Mouse (Mus musculus): ENCODE data around the gene Klhl9. TPM values are rescaled to one million over a fixed set of nuclear protein-coding genes. Genes with fewer than 3 reads are reported as not detected.

Klhl9 gene
- total RNA-seq, 2 experiments from 2014 or later: 37.1 to 67.3 TPM

DNA sequence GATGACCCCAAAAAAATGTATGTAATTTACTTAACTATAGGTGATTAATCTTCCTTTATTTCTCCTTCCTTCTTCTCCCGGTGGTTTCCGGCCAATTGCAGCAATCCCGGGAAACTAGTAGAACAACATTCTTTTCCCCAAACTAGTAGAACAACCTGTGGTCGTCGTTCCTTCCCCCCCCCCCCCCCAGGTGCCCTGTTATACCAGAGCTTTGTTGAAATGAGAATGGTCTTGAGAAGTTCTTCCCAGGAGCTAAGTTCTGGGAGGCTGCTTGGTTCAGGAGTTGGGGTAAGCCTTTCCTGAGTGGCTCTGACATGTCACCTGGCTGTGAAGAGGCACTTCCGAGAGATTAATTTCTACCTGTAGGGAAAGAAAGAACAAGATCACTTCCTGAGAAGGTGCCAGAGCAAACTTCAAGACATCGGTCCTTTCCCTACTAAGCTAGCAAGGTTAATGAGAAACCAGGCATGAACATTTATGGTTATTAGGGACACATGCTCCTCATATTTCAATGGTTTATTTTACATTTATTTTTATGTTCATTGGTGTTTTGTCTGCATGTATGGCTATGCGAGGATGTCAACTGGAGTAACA, 1.3 kb upstream of the Klhl9 start:
- ATAC-seq (replicated peaks; ENCODE audit: low FRiP score, low TSS enrichment, poor library complexity, severe bottlenecking): no peak

DNA sequence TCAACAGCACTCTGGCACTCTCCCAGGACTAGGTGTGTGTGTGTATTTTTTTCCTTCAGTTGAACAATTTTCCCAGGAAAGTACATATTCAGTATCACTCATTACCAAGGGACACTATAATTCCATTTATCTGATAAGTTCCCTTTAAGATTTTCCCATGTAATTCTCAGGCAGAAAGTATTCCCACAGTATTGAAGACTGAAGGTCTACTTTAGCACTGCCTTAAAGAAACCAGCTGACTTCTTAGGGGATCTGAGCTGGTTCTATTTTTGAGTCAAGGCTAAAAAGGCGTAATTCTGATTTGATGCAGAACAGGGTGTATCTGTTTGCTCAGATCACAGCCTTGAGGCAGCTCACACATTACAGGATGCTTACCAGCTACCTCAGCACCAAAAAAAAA, 3.5 kb downstream of the Klhl9 start:
- ATAC-seq (replicated peaks; ENCODE audit: low FRiP score, low TSS enrichment, poor library complexity, severe bottlenecking): no peak

DNA sequence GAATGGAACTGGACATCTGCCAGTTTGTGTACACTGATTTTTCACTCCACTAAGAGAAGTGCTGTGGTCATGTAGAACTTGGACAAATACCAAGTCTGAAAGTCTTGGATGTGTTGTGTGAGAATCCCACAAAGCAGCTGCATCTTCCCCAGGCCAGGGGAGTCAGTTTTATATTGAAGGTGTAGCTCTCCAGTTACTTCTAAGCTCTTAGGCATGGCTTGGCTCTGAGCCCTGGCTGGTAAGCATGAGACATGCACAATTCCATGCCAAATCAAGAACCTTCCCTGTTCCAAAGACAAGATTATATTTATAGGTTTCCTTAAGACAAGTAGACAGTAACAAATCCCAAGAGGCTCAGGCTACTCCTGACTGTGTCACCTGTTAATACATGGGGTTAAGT, 7.2 kb downstream of the Klhl9 start:
- no peak for ATAC-seq (replicated peaks; ENCODE audit: low FRiP score, low TSS enrichment, poor library complexity, severe bottlenecking)

DNA sequence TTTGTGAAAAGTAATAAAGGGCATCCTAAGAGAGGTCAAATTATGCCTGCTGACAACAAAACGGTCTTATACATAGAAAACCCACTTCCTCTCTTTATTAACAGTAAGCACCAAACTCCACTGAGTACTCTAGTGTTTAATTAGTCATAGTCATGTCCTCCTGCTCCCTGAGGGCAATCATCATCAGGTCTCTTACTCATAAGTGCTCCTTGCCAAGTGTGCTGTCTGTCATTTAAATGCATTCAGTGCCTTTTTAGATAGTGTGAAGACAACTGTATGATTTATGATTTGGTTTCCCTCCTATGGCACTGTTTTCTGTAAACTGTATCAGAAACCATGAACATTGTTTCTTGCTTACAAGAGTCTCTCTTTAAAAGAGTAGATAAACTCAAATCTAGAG, 8.0 kb downstream of the Klhl9 start:
- no peak for ATAC-seq (replicated peaks; ENCODE audit: low FRiP score, low TSS enrichment, poor library complexity, severe bottlenecking)

DNA sequence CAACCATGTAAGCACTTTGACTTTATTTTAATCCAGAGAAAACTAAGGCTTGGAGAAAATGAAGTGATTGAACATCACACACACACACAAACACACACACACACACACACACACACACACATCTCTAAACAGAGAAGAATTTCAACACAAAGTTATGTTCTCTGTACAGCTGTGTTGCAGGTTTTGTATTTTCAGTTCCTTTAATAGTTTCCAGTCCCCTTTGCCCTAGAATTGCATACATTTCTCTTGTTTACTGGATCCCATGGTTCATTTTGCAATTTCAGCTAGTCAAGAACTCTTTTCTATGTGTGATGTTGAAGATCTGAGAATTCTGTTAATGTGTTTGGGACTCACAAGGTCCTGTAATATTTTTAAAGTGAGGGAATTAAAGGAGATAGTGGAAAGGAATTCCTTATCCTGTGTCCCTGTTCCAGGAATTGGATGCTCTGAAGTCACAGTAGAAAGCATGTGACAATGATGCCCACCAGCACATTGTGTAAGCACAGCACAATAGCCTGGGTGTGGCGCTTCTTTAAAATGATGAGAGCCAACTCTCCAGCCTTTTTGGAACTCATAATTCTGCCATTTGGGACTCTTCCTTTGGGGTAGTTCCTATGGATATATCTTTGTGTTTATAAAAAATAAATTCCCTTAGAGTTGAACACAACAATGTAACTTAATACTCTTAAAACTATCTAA, 15.0 kb downstream of the Klhl9 start:
- ATAC-seq (replicated peaks; ENCODE audit: low FRiP score, low TSS enrichment, poor library complexity, severe bottlenecking): no peak

DNA sequence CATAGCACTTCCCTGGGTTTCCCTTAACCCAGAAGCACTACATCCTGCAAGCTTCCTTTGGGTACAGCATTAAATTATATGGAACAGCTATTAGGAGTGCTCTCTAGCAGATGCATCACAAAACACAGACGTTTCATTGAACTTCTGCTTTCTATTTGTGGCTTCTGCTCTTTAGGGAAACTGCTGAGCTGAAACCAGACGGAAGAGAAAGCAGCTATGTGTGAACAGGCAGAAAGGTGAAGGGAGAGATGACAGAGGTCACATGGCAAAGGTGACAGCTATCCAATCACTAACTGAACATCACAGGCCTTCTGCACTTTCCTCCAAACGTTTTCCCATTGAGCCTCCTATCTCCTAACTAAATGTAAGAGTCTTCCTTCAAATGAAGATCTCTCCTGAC, 16.3 kb downstream of the Klhl9 start:
- no peak for ATAC-seq (replicated peaks; ENCODE audit: low FRiP score, low TSS enrichment, poor library complexity, severe bottlenecking)

DNA sequence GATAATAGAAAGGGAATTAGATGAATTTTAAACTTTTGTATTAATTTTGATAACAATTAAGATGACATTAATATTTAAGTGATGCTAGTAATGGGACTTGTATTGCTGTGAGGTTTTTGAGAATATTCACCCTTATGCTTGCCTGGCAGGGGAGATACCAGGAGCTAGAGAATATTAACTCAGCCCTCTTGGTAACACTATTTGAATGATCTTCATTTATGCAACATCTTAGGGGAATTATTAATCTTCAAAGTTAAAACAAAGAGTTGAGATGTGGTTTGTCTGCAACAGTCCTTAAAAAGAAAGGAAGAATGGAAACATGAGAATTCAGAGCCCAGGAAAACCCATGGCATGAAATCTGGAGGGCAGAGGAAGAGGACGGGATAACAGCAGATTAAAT, 23.0 kb downstream of the Klhl9 start:
- ATAC-seq (replicated peaks; ENCODE audit: low FRiP score, low TSS enrichment, poor library complexity, severe bottlenecking): no peak

DNA sequence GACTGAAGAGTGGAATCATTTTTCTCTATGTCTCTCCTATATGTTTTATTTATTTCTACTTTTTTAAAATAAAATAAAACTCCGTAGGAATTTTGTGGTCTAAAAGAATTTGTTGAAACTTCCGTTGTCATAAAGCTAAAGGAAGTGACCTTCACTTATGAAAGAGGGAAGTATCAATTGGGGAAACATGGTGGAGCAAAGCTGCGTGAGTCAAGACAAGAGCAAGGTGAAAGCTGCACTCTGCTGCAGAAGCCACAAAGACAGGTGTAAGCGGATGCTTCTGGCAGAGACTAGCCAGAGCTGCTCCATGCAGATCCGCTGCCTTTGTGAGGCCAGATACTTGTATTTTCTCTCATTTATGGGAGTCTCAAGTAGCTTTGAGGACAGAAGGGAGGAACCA, 23.5 kb downstream of the Klhl9 start:
- no peak for ATAC-seq (replicated peaks; ENCODE audit: low FRiP score, low TSS enrichment, poor library complexity, severe bottlenecking)

DNA sequence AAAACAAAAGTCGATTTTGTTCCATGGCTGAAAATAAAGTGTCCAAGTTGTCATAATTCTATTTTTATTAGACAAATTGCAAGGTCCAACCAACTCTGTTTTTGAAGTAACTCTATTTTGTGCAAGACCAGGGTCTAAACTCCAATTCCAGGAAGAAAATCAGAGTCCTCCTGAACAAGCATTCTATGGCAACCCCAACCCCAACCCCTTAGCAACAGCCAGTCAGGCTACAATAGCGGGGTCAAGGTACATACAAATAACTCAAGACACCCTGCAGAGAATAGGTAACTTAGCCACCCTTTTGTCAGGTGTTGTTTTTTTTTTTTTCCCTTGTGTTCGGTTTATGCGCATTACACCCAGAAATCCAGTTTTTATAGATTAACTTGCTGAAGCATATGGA, 24.5 kb downstream of the Klhl9 start:
- ATAC-seq (replicated peaks; ENCODE audit: low FRiP score, low TSS enrichment, poor library complexity, severe bottlenecking): no peak

DNA sequence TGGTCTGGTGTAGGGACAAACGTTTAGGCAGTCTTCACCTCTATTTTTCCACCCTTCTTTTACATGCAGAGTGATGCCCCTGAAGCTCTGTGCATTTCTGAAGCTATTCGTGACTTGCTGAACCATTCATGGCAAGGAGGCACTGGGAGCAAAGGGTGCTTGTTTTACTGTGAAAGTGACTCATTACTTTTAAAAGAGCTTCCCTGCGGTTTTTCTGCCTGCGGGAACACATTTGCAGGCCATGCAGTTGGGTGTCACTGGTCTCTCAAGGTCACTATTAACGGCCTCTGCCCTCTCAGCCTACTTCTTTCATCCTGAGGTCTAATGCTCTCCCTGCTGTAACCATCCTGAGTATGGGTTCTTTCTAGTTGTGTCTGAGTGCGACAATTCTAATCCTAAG, 25.2 kb downstream of the Klhl9 start:
- no peak for ATAC-seq (replicated peaks; ENCODE audit: low FRiP score, low TSS enrichment, poor library complexity, severe bottlenecking)

DNA sequence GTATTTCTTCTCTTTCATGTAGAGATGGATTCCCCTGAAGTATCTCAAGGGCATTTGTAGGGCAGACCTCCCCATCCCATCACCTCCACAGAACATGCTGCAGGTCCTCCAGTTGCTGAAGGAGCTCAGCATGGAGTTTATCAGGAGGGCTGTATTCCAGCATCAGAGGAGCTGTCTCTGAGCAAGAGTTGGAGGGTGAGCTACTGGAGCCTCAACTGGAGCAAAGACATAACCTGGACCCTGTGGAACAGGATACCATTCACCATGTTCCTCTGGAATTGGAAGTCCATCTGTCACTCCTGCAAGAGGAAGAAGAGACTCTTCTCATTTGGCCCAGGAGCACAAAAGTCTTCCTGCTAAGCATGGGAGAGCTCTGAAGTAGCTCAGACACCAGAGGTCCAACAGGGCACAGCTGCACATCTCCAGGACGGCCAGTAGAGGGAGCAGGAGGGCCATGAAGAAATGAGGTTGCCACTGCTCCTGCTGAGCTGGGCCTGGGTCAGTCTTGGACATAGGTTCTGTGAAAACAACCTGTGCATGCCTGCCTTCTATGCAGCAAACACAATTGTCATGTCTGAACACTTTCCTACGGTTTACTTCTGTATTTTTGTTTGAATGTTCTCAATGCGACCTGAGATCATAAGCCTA, 25.9 kb downstream of the Klhl9 start:
- peak; percentile 99 for ATAC-seq (replicated peaks; ENCODE audit: low FRiP score, low TSS enrichment, poor library complexity, severe bottlenecking)

DNA sequence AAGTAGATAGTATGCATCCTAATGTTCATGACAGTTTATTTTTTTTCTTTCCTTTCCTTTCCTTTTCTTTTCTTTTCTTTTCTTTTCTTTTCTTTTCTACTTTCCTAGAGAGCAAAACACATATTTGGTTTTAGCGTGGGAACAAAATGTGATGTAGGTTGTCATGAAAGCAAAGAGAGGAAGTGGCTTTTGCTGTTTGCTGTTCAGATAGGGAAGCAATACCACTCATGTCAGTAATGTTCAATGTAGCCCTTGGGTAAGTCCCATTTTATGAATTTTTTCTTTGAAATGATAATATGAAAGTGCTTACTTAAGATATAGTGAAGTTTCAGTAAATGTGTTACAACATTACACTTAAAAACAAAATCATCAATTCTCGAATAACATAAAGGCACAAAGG, 28.9 kb downstream of the Klhl9 start:
- ATAC-seq (replicated peaks; ENCODE audit: low FRiP score, low TSS enrichment, poor library complexity, severe bottlenecking): no peak

DNA sequence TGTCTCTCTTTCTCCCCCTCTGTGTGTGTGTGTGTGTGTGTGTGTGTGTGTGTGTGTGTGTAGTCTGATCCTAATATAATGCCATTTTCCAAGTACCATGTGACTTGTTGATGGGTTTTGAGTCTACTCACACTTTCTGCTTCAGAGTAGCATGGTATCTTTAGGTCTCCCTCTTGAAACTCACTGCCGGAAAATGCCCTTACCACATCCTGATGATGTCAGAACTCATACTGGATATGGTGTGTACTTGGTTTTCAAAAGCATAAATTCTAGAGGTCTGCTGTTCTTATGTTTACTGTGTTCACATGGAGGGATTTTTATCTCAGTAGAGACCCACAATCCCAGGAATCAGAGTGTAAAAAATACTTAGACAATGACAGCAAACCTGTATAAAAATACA, 29.7 kb downstream of the Klhl9 start:
- ATAC-seq (replicated peaks; ENCODE audit: low FRiP score, low TSS enrichment, poor library complexity, severe bottlenecking): no peak

DNA sequence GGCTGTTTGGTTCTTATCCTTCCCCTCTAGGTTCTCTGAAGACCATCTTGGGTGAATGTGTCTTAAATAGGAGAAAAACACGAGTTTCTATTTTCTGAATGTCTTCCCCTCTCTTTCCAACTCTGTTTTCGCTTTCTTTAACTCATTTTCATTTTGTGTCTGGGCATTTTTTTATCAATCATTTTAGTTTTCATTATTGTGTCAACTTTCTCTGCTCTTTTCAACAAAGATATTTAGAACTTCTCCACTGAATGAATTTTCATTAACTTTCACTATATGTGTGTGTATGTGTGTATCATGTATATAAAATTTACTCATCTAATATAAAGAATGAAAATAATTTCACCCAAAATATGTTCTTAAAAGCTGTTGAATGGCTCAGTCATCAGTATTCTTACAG, 31.0 kb downstream of the Klhl9 start, which contains the start of gene Ifnab:
Gene Ifnab, minus strand, starts transcription at position 101 of the 400 bp plus-strand sequence.
- ATAC-seq (replicated peaks; ENCODE audit: low FRiP score, low TSS enrichment, poor library complexity, severe bottlenecking): no peak

DNA sequence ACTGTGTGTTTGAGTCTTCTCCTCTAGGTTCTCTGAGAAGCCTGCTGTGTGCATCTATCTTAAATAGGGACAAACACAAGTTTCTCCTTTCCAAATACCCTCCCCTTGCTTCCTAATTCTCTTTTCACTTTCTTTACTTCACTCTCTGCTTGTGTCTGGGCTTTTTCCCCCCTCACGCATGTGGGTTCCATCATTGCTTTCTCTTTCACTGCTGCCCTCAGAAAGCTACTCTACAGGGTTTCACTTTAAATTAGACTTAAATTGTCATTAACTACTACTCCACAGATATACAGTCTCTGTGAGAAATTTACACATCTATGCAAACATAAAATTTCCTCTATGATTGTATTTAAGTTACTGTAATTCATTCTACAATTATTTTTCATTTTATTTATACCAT, 38.5 kb downstream of the Klhl9 start, which contains the start of gene Ifna2:
Gene Ifna2, minus strand, starts transcription at position 101 of the 400 bp plus-strand sequence.
- ATAC-seq (replicated peaks; ENCODE audit: low FRiP score, low TSS enrichment, poor library complexity, severe bottlenecking): no peak

DNA sequence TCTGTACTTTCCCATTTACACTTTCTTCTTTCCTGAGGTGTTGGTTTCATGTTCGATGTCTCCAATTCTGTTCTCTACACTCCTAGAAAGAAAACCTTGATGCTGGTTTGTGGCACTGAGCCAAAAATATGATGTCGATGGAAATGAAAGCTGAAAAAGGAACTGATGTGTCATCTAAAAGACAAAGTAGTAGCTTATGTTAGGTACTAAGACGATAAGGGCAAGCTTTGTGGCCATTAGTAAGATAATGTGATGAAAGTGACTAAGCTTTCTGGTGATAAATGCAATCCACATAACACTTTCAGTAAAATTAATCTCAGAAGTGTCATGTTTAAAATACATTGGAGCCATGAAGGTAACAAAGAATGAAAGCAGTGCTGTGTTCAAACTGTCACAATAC, 40.9 kb downstream of the Klhl9 start:
- ATAC-seq (replicated peaks; ENCODE audit: low FRiP score, low TSS enrichment, poor library complexity, severe bottlenecking): no peak

DNA sequence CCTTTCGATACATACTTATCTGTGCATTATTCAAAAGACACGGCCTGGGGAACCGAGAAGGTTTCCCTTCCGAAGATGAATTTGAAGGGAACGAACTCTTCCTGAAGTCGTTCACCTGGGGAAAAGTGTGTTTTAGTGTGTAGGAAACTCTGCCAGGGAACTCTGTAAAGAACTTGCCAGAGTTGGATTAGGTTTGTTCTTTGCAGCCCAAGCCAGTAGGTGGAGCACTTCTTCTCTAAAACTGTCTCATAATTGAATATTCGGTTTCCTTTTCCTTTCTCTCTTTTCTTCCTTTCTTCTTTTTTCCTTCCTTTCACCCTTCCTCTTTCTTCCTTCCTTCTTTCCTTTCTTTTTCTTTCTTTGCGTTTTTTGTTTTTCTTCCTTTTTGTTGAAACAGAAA, 41.9 kb downstream of the Klhl9 start:
- 0 out of 2 replicates have a peak, but pooled peaks have one; percentile 56 for ATAC-seq (replicated peaks; ENCODE audit: low FRiP score, low TSS enrichment, poor library complexity, severe bottlenecking)

DNA sequence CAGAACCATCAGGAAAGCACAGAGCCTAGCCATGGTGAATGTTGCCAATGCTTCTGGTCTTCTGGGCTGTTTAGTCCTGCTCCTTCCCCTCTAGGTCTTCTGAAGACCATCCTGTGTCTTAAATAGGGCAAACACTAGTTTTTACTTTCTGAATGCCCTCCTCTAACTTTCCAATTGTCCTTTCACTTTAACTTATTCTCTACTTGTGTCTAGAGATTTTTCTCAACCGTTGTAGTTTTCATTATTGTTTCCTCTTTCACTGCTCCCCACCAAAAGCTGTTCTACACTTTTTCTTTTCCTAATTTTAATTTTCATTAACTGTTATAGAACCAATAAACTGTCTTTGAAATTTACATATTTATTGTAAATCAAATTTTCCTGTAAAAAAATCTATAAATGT, 45.4 kb downstream of the Klhl9 start, which contains the start of gene Ifna16:
Gene Ifna16, minus strand, starts transcription at position 101 of the 400 bp plus-strand sequence.
- no peak for ATAC-seq (replicated peaks; ENCODE audit: low FRiP score, low TSS enrichment, poor library complexity, severe bottlenecking)

Measured in megakaryocyte-erythroid progenitor cell, adult 5-6 weeks (primary cell).